8 mouse cellular contexts compared by ENCODE assay signal in genomic region chr8:90908580-90909471, GRCm38 (mm10).
DNase-seq lines count a peak whose midpoint lies in the region; ATAC-seq lines count a peak whose summit lies in the region.

No protein-coding gene starts in this region.

- peak overlapping the region; percentile 76 for H3K27ac ChIP-seq in embryonic facial prominence, embryonic 12.5 days
- H3K27ac ChIP-seq in limb, embryonic 15.5 days: peak overlapping the region; percentile 89
- peak overlapping the region; percentile 86 for H3K27ac ChIP-seq in midbrain, embryonic 16.5 days (ENCODE audit: low read length)

- DNase-seq in 3T3-L1 (ENCODE audit: low read depth, low spot score): peak; percentile 71
- peak; percentile 72 for DNase-seq in adrenal gland, postnatal 14 days
- DNase-seq in heart, adult 18-20 months: peak; percentile 73 to 80
- DNase-seq in kidney, adult 18-20 months: peak; percentile 62
- peak; percentile 63 to 68 for DNase-seq in spleen, postnatal 10 days (ENCODE audit: low spot score in 2 of 2)

- peak overlapping the region; percentile 83 for H3K9ac ChIP-seq in embryonic facial prominence, embryonic 12.5 days
- H3K9ac ChIP-seq in limb, embryonic 15.5 days: peak overlapping the region; percentile 76
- peak overlapping the region; percentile 86 for H3K9ac ChIP-seq in midbrain, embryonic 16.5 days (ENCODE audit: low read depth, low read length)

- peak; percentile 10; the same call in 1 of the 2 replicates for ATAC-seq in embryonic facial prominence, embryonic 12.5 days (ENCODE audit: insufficient number of reproducible peaks, insufficient read depth, low FRiP score, low TSS enrichment)
- ATAC-seq in limb, embryonic 15.5 days (ENCODE audit: insufficient number of reproducible peaks, low FRiP score, low TSS enrichment, low read depth): peak; percentile 22; the same call in 1 of the 2 replicates
- ATAC-seq in midbrain, embryonic 16.5 days: peak; percentile 66

- H3K27me3 ChIP-seq in embryonic facial prominence, embryonic 12.5 days: no peaks in the 10 kb centered on the region
- H3K27me3 ChIP-seq in limb, embryonic 15.5 days: no peaks in the 10 kb centered on the region
- no peaks in the 10 kb centered on the region for H3K27me3 ChIP-seq in midbrain, embryonic 16.5 days (ENCODE audit: control insufficient read depth, insufficient read depth, low read depth, low read length)

- under 1% methylated on average over 75 of the region's 89 CpGs for WGBS in embryonic facial prominence, embryonic 12.5 days
- WGBS in limb, embryonic 15.5 days: under 1% methylated on average over 67 of the region's 89 CpGs
- 0% methylated on average over 54 of the region's 89 CpGs for WGBS in midbrain, embryonic 16.5 days

- peak overlapping the region; percentile 93 for H3K4me3 ChIP-seq in embryonic facial prominence, embryonic 12.5 days
- peak overlapping the region; percentile 84 for H3K4me3 ChIP-seq in limb, embryonic 15.5 days
- H3K4me3 ChIP-seq in midbrain, embryonic 16.5 days (ENCODE audit: low read depth, low read length): peak overlapping the region; percentile 70

- H3K4me1 ChIP-seq in embryonic facial prominence, embryonic 12.5 days: no peaks in the 10 kb centered on the region; the same call in none of the 2 replicates
- H3K4me1 ChIP-seq in limb, embryonic 15.5 days: peaks cover 6% of the 10 kb centered on the region; the same call in 1 of the 2 replicates
- H3K4me1 ChIP-seq in midbrain, embryonic 16.5 days (ENCODE audit: control insufficient read depth, insufficient read depth, low read length): no peaks in the 10 kb centered on the region

- no peaks in the 10 kb centered on the region for H3K9me3 ChIP-seq in embryonic facial prominence, embryonic 12.5 days
- H3K9me3 ChIP-seq in limb, embryonic 15.5 days: no peaks in the 10 kb centered on the region
- no peaks in the 10 kb centered on the region for H3K9me3 ChIP-seq in midbrain, embryonic 16.5 days (replicated peaks; ENCODE audit: control insufficient read depth, low read length, poor library complexity, severe bottlenecking)

- peak overlapping the region; percentile 98 for H3K4me2 ChIP-seq in embryonic facial prominence, embryonic 12.5 days (replicated peaks)
- peak overlapping the region; percentile 87 for H3K4me2 ChIP-seq in limb, embryonic 15.5 days
- peak overlapping the region; percentile 90 for H3K4me2 ChIP-seq in midbrain, embryonic 16.5 days (ENCODE audit: low read length)

- no peaks in the 10 kb centered on the region for H3K36me3 ChIP-seq in embryonic facial prominence, embryonic 12.5 days
- H3K36me3 ChIP-seq in limb, embryonic 15.5 days: no peaks in the 10 kb centered on the region
- H3K36me3 ChIP-seq in midbrain, embryonic 16.5 days (ENCODE audit: control insufficient read depth, insufficient read depth, low read length): no peaks in the 10 kb centered on the region

Comparison
In these comparisons a context has a peak if more than half of its experiments do, and no peak if none do; other contexts are left out.
1. Peak in every context shown above with its lines: DNase-seq, ATAC-seq, H3K4me3 ChIP-seq and H3K27ac ChIP-seq.
2. ATAC-seq: peak in every context shown above with its lines; median percentile 66 in midbrain, embryonic 16.5 days; 22 in limb, embryonic 15.5 days; 10 in embryonic facial prominence, embryonic 12.5 days.